Mouse (Mus musculus): Measurements from ENCODE around the gene Epas1. TPM values are rescaled to one million over a fixed set of nuclear protein-coding genes. Genes with fewer than 3 reads are reported as not detected.

The Epas1 gene
- polyA plus RNA-seq, 1 experiment from 2014 or later: 2.1 TPM

- no peak for ATAC-seq (ENCODE audit: insufficient number of reproducible peaks, insufficient read depth, low FRiP score, low TSS enrichment, low read depth)
- no peak overlapping the region for H3K4me3 ChIP-seq (replicated peaks)
- no peaks in the 10 kb centered on the region for H3K9me3 ChIP-seq
- WGBS: 90% methylated on average over 15 of the region's 15 CpGs
- H3K27ac ChIP-seq: no peak overlapping the region
- H3K9ac ChIP-seq (replicated peaks): no peak overlapping the region
- no peaks in the 10 kb centered on the region for H3K36me3 ChIP-seq
- no peaks in the 10 kb centered on the region for H3K27me3 ChIP-seq
- no peak overlapping the region for H3K4me2 ChIP-seq
- H3K4me1 ChIP-seq (replicated peaks): peaks cover 21% of the 10 kb centered on the region
Observed at GRCm38 (mm10) chr17:86772929-86773588, 19.6 kb downstream of the Epas1 start.

GRCm38 (mm10) chr17:86776538-86776937, 23.0 kb downstream of the Epas1 start:
- Histone ChIP-seq H3K9me3 (no peaks in the 10 kb centered on the region), H3K36me3 (no peaks in the 10 kb centered on the region), H3K9ac (replicated peaks) (no peak overlapping the region), H3K4me3 (replicated peaks) (no peak overlapping the region), H3K4me2 (no peak overlapping the region), H3K27me3 (no peaks in the 10 kb centered on the region), H3K27ac (no peak overlapping the region), H3K4me1 (replicated peaks) (0 out of 2 replicates have a peak, but pooled peaks cover 4% of the 10 kb centered on the region)
- no peak for ATAC-seq (ENCODE audit: insufficient number of reproducible peaks, insufficient read depth, low FRiP score, low TSS enrichment, low read depth)
- 87% methylated on average over 12 of the region's 12 CpGs for WGBS

GRCm38 (mm10) chr17:86778147-86778546, 24.6 kb downstream of the Epas1 start:
- Histone ChIP-seq H3K4me1 (replicated peaks) (peaks cover 8% of the 10 kb centered on the region; the same call in 1 of the 2 replicates), H3K36me3 (no peaks in the 10 kb centered on the region), H3K27ac (no peak overlapping the region), H3K9me3 (no peaks in the 10 kb centered on the region), H3K4me2 (no peak overlapping the region), H3K27me3 (no peaks in the 10 kb centered on the region), H3K4me3 (replicated peaks) (no peak overlapping the region), H3K9ac (replicated peaks) (no peak overlapping the region)
- WGBS: 90% methylated on average over 6 of the region's 6 CpGs
- ATAC-seq (ENCODE audit: insufficient number of reproducible peaks, insufficient read depth, low FRiP score, low TSS enrichment, low read depth): no peak

GRCm38 (mm10) chr17:86779191-86780130, 26.0 kb downstream of the Epas1 start:
- WGBS: 64% methylated on average over 15 of the region's 15 CpGs
- no peaks in the 10 kb centered on the region for H3K36me3 ChIP-seq
- H3K4me2 ChIP-seq: no peak overlapping the region
- H3K27ac ChIP-seq: no peak overlapping the region
- H3K27me3 ChIP-seq: no peaks in the 10 kb centered on the region
- no peak overlapping the region for H3K9ac ChIP-seq (replicated peaks)
- no peak for ATAC-seq (ENCODE audit: insufficient number of reproducible peaks, insufficient read depth, low FRiP score, low TSS enrichment, low read depth)
- no peak overlapping the region for H3K4me3 ChIP-seq (replicated peaks)
- H3K9me3 ChIP-seq: no peaks in the 10 kb centered on the region
- peaks cover 13% of the 10 kb centered on the region for H3K4me1 ChIP-seq (replicated peaks)

- ATAC-seq (ENCODE audit: insufficient number of reproducible peaks, insufficient read depth, low FRiP score, low TSS enrichment, low read depth): no peak
- Histone ChIP-seq H3K4me3 (replicated peaks) (no peak overlapping the region), H3K36me3 (no peaks in the 10 kb centered on the region), H3K9me3 (no peaks in the 10 kb centered on the region), H3K27me3 (peaks cover 4% of the 10 kb centered on the region; the same call in 1 of the 2 replicates), H3K27ac (no peak overlapping the region), H3K9ac (replicated peaks) (no peak overlapping the region), H3K4me2 (no peak overlapping the region), H3K4me1 (replicated peaks) (peaks cover 21% of the 10 kb centered on the region)
- 80% methylated on average over 6 of the region's 6 CpGs for WGBS
Observed at GRCm38 (mm10) chr17:86780708-86781318, 27.3 kb downstream of the Epas1 start.

- ATAC-seq (ENCODE audit: insufficient number of reproducible peaks, insufficient read depth, low FRiP score, low TSS enrichment, low read depth): no peak
- Histone ChIP-seq H3K9me3 (no peaks in the 10 kb centered on the region), H3K4me2 (no peak overlapping the region), H3K36me3 (no peaks in the 10 kb centered on the region), H3K27ac (peak overlapping the region; percentile 37; the same call in 1 of the 2 replicates), H3K9ac (replicated peaks) (no peak overlapping the region), H3K27me3 (peaks cover 7% of the 10 kb centered on the region; the same call in 1 of the 2 replicates), H3K4me1 (replicated peaks) (peaks cover 26% of the 10 kb centered on the region), H3K4me3 (replicated peaks) (no peak overlapping the region)
- 73% methylated on average over 12 of the region's 12 CpGs for WGBS
Observed at GRCm38 (mm10) chr17:86781755-86782400, 28.4 kb downstream of the Epas1 start.

GRCm38 (mm10) chr17:86784405-86784977, 31.0 kb downstream of the Epas1 start:
- 77% methylated on average over 10 of the region's 10 CpGs for WGBS

GRCm38 (mm10) chr17:86785612-86786011, 32.1 kb downstream of the Epas1 start:
- 30% methylated on average over 7 of the region's 7 CpGs for WGBS

More at GRCm38 (mm10) chr17:86784405-86784977, 31.0 kb downstream of the Epas1 start:
- Histone ChIP-seq H3K27me3 (peaks cover 7% of the 10 kb centered on the region; the same call in 1 of the 2 replicates), H3K9ac (replicated peaks) (no peak overlapping the region), H3K9me3 (no peaks in the 10 kb centered on the region), H3K4me2 (no peak overlapping the region), H3K4me3 (replicated peaks) (no peak overlapping the region), H3K4me1 (replicated peaks) (peaks cover 37% of the 10 kb centered on the region), H3K36me3 (no peaks in the 10 kb centered on the region), H3K27ac (no peak overlapping the region)
- no peak for ATAC-seq (ENCODE audit: insufficient number of reproducible peaks, insufficient read depth, low FRiP score, low TSS enrichment, low read depth)

GRCm38 (mm10) chr17:86786496-86786895, 33.0 kb downstream of the Epas1 start:
- H3K4me2 ChIP-seq: no peak overlapping the region
- no peak for ATAC-seq (ENCODE audit: insufficient number of reproducible peaks, insufficient read depth, low FRiP score, low TSS enrichment, low read depth)
- H3K36me3 ChIP-seq: no peaks in the 10 kb centered on the region
- 80% methylated on average over 7 of the region's 7 CpGs for WGBS
- no peak overlapping the region for H3K27ac ChIP-seq
- H3K4me1 ChIP-seq (replicated peaks): peaks cover 37% of the 10 kb centered on the region
- H3K9ac ChIP-seq (replicated peaks): no peak overlapping the region
- H3K9me3 ChIP-seq: no peaks in the 10 kb centered on the region
- H3K27me3 ChIP-seq: peaks cover 7% of the 10 kb centered on the region; the same call in 1 of the 2 replicates
- H3K4me3 ChIP-seq (replicated peaks): no peak overlapping the region

More at GRCm38 (mm10) chr17:86785612-86786011, 32.1 kb downstream of the Epas1 start:
- Histone ChIP-seq H3K9me3 (no peaks in the 10 kb centered on the region), H3K4me3 (replicated peaks) (no peak overlapping the region), H3K4me1 (replicated peaks) (peaks cover 37% of the 10 kb centered on the region), H3K9ac (replicated peaks) (no peak overlapping the region), H3K36me3 (no peaks in the 10 kb centered on the region), H3K27ac (peak overlapping the region; percentile 35; the same call in 1 of the 2 replicates), H3K4me2 (peak overlapping the region; percentile 8; the same call in 1 of the 2 replicates), H3K27me3 (peaks cover 7% of the 10 kb centered on the region; the same call in 1 of the 2 replicates)
- ATAC-seq (ENCODE audit: insufficient number of reproducible peaks, insufficient read depth, low FRiP score, low TSS enrichment, low read depth): no peak

GRCm38 (mm10) chr17:86787805-86788204, 34.3 kb downstream of the Epas1 start:
- Histone ChIP-seq H3K27ac (no peak overlapping the region), H3K4me1 (replicated peaks) (peaks cover 29% of the 10 kb centered on the region), H3K4me3 (replicated peaks) (no peak overlapping the region), H3K9me3 (no peaks in the 10 kb centered on the region), H3K9ac (replicated peaks) (no peak overlapping the region), H3K4me2 (no peak overlapping the region), H3K27me3 (peaks cover 7% of the 10 kb centered on the region; the same call in 1 of the 2 replicates), H3K36me3 (no peaks in the 10 kb centered on the region)
- no peak for ATAC-seq (ENCODE audit: insufficient number of reproducible peaks, insufficient read depth, low FRiP score, low TSS enrichment, low read depth)
- 38% methylated on average over 7 of the region's 7 CpGs for WGBS
